Mouse (Mus musculus): ENCODE measurements around the gene Vps29.

DNA sequence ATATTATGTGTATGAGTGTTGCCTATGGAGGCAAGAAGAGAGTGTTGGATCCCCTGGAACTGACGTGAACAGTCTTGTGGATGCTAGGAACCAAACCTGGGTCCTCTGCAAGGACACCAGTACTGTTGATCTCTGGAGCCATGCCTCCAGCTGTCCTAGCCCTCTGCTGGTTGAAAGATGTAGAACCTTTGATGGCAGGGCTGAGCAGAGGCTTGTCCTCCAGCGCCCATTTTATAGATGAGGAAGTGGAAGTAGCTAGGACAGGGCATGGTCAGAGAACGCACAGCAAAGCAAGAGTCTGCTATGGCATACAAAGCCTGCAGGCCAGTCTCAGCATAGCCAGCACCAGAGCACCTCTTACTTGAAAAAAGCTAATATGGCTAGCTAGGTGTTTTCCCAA, 36.1 kb upstream of the Vps29 start:
- TF ChIP-seq POLR2A (IDR thresholded peaks at IDR 0.05; ENCODE audit: borderline replicate concordance, control insufficient read depth, low read depth, low read length): no peak
- peak; percentile 67; the same call in 1 of the 2 replicates for TF ChIP-seq CTCF (IDR thresholded peaks at IDR 0.05; ENCODE audit: control insufficient read depth, insufficient read depth, low read length)

Measured in bone marrow, adult 2 months (tissue).